Mouse (Mus musculus) bone marrow, adult 2 months (tissue): ENCODE results near the gene AF067063. TPM values are rescaled to one million over a fixed set of nuclear protein-coding genes. Genes with fewer than 3 reads are reported as not detected.

ENCODE experiments used
- H3K27ac ChIP-seq: fragments of 200-500 bp; 2 replicates; pipeline ENCODE4 v1.5.1; 2012; ENCODE audit warnings: low read depth, mild to moderate bottlenecking, control low read depth, inconsistent platforms, low read length; ENCODE audit not compliant: control insufficient read depth, poor library complexity, insufficient read depth
- H3K4me1 ChIP-seq: fragments of 200-500 bp; 2 replicates; pipeline ENCODE4 v1.6.1; 2011; ENCODE audit warnings: low read length; ENCODE audit not compliant: control insufficient read depth, insufficient read depth
- H3K4me3 ChIP-seq: fragments of 200-500 bp; replicated peaks from 2 replicates; pipeline ENCODE3; 2011; ENCODE audit warnings: mild to moderate bottlenecking, low read depth, low read length, control low read depth; ENCODE audit not compliant: control insufficient read depth
- CTCF ChIP-seq: fragments of 200-500 bp; IDR thresholded peaks from 2 replicates; pipeline ENCODE4 v1.5.1; 2011; ENCODE audit warnings: low read length, control low read depth; ENCODE audit not compliant: control insufficient read depth, insufficient read depth
- POLR2A ChIP-seq: fragments of 200-500 bp; IDR thresholded peaks from 2 replicates; pipeline ENCODE4 v1.6.1; 2011; ENCODE audit warnings: low read depth, mild to moderate bottlenecking, control low read depth, low read length, borderline replicate concordance; ENCODE audit not compliant: control insufficient read depth
- WGBS: fragments of 180-500 bp; shearing (Covaris S2); methylation state at CpG from one replicate; pipeline ENCODE4 v1.1.7; 2018; 5-methylcytosine and 5-hydroxymethylcytosine counted together
- polyA plus RNA-seq: library from polyadenylated mRNA; stranded (reverse); fragments of >200 nt; gene quantifications from 2 replicates; pipeline ENCODE4 v1.2.4, GENCODE M21; 2011; ENCODE audit warnings: low replicate concordance; ENCODE audit not compliant: missing spikeins, insufficient read depth, insufficient read length

AF067063 gene
- polyA plus RNA-seq, 1 experiment = not detected

GRCm38 (mm10) chr13:119810031-119810430 is 20.0 kb downstream of the AF067063 start:
- Histone ChIP-seq H3K27ac (no peak overlapping the region), H3K4me1 (no peaks in the 10 kb centered on the region; the same call in 1 of the 2 replicates), H3K4me3 (no peak overlapping the region)
- TF ChIP-seq CTCF (no peak), POLR2A (no peak)
- WGBS = 84% methylated on average over 9 of the region's 9 CpGs

DNA sequence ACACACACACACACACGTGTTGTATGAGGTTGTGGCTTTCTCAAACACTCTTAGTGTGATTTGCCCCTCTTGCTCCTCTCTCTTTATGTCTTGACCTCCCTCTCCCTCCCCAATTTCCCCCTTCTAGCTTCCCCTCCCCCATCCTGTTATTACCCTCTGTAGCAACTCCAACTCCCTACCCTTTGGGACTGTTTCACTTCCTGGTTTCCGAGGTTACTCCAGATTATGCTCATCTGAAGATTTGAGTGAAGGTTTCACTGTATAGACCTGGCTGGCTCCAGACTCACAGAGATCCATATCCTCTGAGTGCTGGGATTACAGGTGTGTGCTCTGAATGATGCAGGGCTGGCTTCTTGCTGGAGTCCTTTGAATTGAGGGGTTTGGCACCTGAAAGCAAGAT is 21.1 kb downstream of the AF067063 start:
- no peak overlapping the region for H3K27ac ChIP-seq
- TF ChIP-seq CTCF (no peak), POLR2A (no peak)
- 25% methylated on average over 2 of the region's 2 CpGs for WGBS
- H3K4me3 ChIP-seq = no peak overlapping the region
- H3K4me1 ChIP-seq = no peaks in the 10 kb centered on the region; the same call in 1 of the 2 replicates

DNA sequence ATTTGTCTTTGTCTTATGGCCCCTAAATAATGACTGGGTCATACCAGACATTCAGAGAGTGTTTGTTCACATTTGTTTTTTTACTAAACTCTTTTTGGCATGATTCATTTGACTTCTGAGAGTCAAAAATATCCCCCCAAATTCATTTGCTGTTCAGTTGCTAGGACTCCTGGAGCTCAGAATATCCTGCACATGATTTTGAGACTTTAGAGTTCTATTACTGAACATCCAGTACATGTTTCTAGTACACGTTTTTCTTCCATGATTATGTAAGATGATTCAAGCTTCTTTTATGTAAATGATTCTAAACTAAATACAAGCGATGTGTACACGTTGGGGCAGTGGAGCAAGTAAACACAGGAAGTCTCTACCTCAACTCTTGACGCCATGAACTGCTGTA is 32.4 kb downstream of the AF067063 start:
- 63% methylated on average over 4 of the region's 4 CpGs for WGBS

GRCm38 (mm10) chr13:119792791-119793404 is 37.1 kb downstream of the AF067063 start:
- WGBS = 37% methylated on average over 5 of the region's 5 CpGs
- TF ChIP-seq POLR2A (no peak), CTCF (no peak)
- Histone ChIP-seq H3K27ac (no peak overlapping the region), H3K4me1 (peaks cover 1% of the 10 kb centered on the region; the same call in 1 of the 2 replicates), H3K4me3 (no peak overlapping the region)

More for the DNA sequence above, 32.4 kb downstream of the AF067063 start:
- peaks cover 1% of the 10 kb centered on the region; the same call in 1 of the 2 replicates for H3K4me1 ChIP-seq
- H3K4me3 ChIP-seq = no peak overlapping the region
- no peak overlapping the region for H3K27ac ChIP-seq
- TF ChIP-seq POLR2A (no peak), CTCF (no peak)

GRCm38 (mm10) chr13:119791580-119792135 is 38.4 kb downstream of the AF067063 start:
- TF ChIP-seq POLR2A = no peak
- TF ChIP-seq CTCF = no peak
- peak overlapping the region; percentile 98 for H3K27ac ChIP-seq

DNA sequence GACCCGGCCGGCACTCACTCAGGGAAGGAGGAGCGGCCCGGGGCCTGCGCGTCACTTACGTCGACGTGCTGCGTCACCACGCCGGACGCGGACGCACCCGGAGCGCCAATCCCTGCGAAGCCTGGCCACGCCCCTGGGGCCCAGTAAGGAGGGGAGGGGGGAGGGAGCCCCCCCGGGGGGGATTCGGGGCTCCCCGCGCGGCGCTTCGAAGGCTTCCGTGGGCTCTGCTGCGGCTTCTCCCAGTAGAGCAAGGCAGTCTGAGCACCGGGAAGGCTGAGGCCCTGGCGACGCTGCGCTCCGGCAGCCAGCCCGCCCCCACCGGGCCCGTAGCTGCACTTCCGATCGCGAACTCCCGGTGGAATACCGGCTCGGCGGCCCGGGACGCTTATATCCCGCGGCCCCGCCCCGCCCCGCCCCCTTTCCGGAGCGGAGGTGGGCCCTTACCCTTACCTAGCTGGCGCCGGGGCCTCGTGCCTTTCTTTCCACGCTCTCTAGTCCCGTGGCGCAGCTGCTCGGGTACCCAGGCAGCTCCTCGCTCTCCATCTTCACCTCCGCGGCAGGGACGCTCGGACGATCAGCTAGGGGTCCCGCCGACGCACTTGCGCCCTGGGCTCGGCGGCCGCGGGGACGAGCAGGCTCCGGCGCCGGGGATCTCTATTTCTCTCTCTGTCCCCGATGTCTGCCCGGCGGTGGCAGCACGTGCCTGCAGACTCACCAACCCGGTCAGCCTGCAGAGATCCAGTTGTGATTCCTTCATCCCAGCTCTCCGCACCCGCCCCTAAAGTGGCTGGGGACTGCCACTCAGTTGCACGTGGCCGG is 39.0 kb downstream of the AF067063 start, which contains the start of gene Zfp131:
Zfp131 (minus strand) TSS at position 129 of the 819 bp plus-strand sequence.
- peaks cover 1% of the 10 kb centered on the region; the same call in 1 of the 2 replicates for H3K4me1 ChIP-seq
- TF ChIP-seq CTCF (no peak), POLR2A (peak; percentile 33; the same call in 1 of the 2 replicates)
- H3K4me3 ChIP-seq = peak within 1 kb of the TSS; percentile 97
- H3K27ac ChIP-seq = peak within 1 kb of the TSS; percentile 98
- under 1% methylated on average over 84 of the region's 86 CpGs for WGBS

More at GRCm38 (mm10) chr13:119791580-119792135, 38.4 kb downstream of the AF067063 start:
- Histone ChIP-seq H3K4me3 (peak overlapping the region; percentile 97), H3K4me1 (peaks cover 1% of the 10 kb centered on the region; the same call in 1 of the 2 replicates)
- WGBS = 4% methylated on average over 18 of the region's 18 CpGs

DNA sequence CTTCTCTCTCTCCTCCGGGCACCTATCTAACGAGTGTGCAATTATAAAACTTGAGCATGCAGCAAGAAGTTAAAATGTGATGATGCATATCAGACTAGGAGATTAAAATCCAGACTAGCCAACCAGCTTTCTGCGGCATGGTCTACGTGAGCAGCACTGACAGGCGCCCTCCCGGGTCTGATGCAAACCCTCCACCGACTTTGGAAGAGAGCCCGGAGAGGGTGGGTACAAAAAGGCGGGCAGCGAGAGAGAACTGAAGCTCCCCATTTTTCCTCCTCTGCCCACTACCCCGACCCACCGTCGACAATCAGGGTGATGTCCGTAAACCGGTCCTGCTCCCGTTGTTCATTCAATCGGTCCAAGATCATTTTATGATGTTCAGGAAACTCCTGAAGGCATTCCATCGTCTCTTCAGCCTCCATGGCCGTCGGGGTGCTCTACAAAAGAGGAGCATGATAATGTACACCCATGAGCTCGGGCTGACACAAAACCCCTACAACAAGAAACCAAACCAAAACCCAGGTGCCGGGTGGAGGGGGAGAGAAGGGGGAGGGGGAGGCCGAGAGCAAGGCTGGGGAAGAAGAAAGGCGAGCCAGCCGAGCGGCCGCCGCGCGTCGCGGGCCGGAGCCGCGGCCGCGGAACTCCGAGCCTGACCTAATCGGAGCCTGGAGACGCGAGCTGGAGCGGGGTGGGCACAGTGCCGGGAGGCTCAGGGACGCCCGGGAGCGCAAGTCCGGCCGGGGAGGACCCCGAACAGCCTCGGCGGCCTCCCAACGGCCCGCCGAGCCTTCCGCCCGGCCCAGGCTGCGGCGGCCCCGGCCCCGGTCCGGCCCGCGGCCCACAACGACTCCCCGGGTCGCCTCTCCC is 39.9 kb downstream of the AF067063 start:
- Histone ChIP-seq H3K27ac (peak overlapping the region; percentile 98), H3K4me3 (peak overlapping the region; percentile 97), H3K4me1 (peaks cover 1% of the 10 kb centered on the region; the same call in 1 of the 2 replicates)
- under 1% methylated on average over 50 of the region's 66 CpGs for WGBS
- TF ChIP-seq CTCF (no peak), POLR2A (peak; percentile 32; the same call in 1 of the 2 replicates)
